7 mouse cellular contexts compared by ENCODE assay signal in genomic region chr17:53566919-53567345, GRCm38 (mm10). TPM values are rescaled to one million over a fixed set of nuclear protein-coding genes. Genes with fewer than 3 reads are reported as not detected.
A peak's percentile ranks its signal among the peaks of the same experiment; 100 is the strongest.
DNase-seq lines count a peak whose midpoint lies in the region; ATAC-seq and TF ChIP-seq lines count a peak whose summit lies in the region.

No protein-coding gene starts in this region.

- peak; percentile 56 for ATAC-seq in common myeloid progenitor, adult 5-6 weeks (replicated peaks; ENCODE audit: low read depth, poor library complexity, severe bottlenecking)
- ATAC-seq in hindbrain, embryonic 16.5 days, result peak; percentile 68

- 0% methylated on average over 30 of the region's 51 CpGs for WGBS in hindbrain, embryonic 16.5 days

- H3K27ac ChIP-seq in gastrocnemius, adult 2 months, result peak overlapping the region; percentile 97
- H3K27ac ChIP-seq in hindbrain, embryonic 16.5 days (ENCODE audit: low read depth, low read length), result peak overlapping the region; percentile 98

- intact Hi-C loops in gastrocnemius, adult 2 months (cut with DNase I), result loop anchor here (2.0 to 5.0 kb wide), 3 partner anchors 55 to 120 kb away; partner anchors contain the start of genes Rab5a and Sgo1
- intact Hi-C loops in left cerebral cortex, postnatal 4 days (cut with DNase I), result loop anchor here (5.0 kb wide), 1 partner anchor 70 kb away; no protein-coding TSS in a partner anchor

- no peaks in the 10 kb centered on the region for H3K27me3 ChIP-seq in hindbrain, embryonic 16.5 days (replicated peaks; ENCODE audit: control insufficient read depth, insufficient read depth, low read length)

- H3K4me1 ChIP-seq in hindbrain, embryonic 16.5 days (ENCODE audit: control insufficient read depth, insufficient read depth, low read depth, low read length), result peaks cover 19% of the 10 kb centered on the region

- no peaks in the 10 kb centered on the region for H3K9me3 ChIP-seq in hindbrain, embryonic 16.5 days (ENCODE audit: control insufficient read depth, low read length)

- peak overlapping the region; percentile 75 for H3K4me2 ChIP-seq in hindbrain, embryonic 16.5 days (ENCODE audit: low read length)

- no peaks in the 10 kb centered on the region for H3K36me3 ChIP-seq in hindbrain, embryonic 16.5 days (ENCODE audit: control insufficient read depth, insufficient read depth, low read length)

- peak; percentile 41; the same call in 1 of the 2 replicates for TF ChIP-seq CTCF in gastrocnemius, adult 2 months (IDR thresholded peaks at IDR 0.05)

- peak overlapping the region; percentile 98 for H3K9ac ChIP-seq in hindbrain, embryonic 16.5 days (ENCODE audit: low read depth, low read length)

- peak overlapping the region; percentile 98 for H3K4me3 ChIP-seq in gastrocnemius, adult 2 months
- H3K4me3 ChIP-seq in hindbrain, embryonic 16.5 days (ENCODE audit: low read length), result peak overlapping the region; percentile 94

- peak; percentile 83 to 95 for DNase-seq in adrenal gland, adult (ENCODE audit: inconsistent age in 2 of 2, low spot score in 1 of 2)
- DNase-seq in gastrocnemius, adult 2 months, result peak; percentile 86
- DNase-seq in left cerebral cortex, postnatal 4 days, result peak; percentile 66
- peak; percentile 75 for DNase-seq in mesoderm, embryonic 11.5 days (ENCODE audit: low read depth, low spot score)
- peak; percentile 68 for DNase-seq in right cerebral cortex, postnatal 25 days

RNA-seq across cellular contexts. Expression of gene Kat2b, which starts 0.3 kb away (rescaled TPM):
- 28.9 and 38.0 TPM in 2 replicates for total RNA-seq in common myeloid progenitor, adult 5-6 weeks (2017)
- 10 to 100 TPM; 65.7 to 70.4 TPM for total RNA-seq in gastrocnemius, adult 2 months (2021)
- polyA plus RNA-seq in hindbrain, embryonic 16.5 days (2015; fragmentation: Nextera tagmentation; extraction: Ambion mirVana), result 4.6 and 7.2 TPM in 2 replicates
- 10 to 100 TPM; 14.2 to 14.4 TPM for total RNA-seq in left cerebral cortex, postnatal 4 days (2021)

RNA-seq across cellular contexts. Expression of gene Pp2d1, which starts 27.7 kb away (rescaled TPM):
- not detected in 2 replicates for total RNA-seq in common myeloid progenitor, adult 5-6 weeks (2017)
- not detected for total RNA-seq in gastrocnemius, adult 2 months (2021)
- 0.28 and 0.35 TPM in 2 replicates for polyA plus RNA-seq in hindbrain, embryonic 16.5 days (2015; fragmentation: Nextera tagmentation; extraction: Ambion mirVana)
- not detected for total RNA-seq in left cerebral cortex, postnatal 4 days (2021)

Comparison
In these comparisons a context has a peak if more than half of its experiments do, and no peak if none do; other contexts are left out.
1. Peak in every context shown above with its lines: DNase-seq, ATAC-seq, H3K4me3 ChIP-seq and H3K27ac ChIP-seq.